Comparison of ENCODE assay signal across 11 mouse cellular contexts in the genomic region with DNA sequence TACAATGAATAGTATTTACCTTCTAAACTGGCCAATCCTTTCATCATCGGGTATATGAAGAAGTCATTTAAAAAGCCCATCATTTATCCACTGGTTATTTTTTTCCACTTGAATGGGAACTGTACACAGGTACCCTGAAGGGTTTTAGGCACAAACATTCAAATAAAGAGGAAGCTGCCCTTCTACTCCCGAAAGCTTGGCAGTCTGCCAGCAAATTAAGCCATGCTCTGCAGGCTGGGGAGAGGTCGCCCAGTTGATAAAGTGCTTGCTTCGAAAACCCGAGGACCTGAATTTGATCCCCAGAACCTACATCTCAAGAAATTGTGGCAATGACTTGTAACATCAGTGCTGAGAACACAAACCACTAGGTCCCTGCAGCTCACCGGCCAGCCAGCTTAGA. TPM values are rescaled to one million over a fixed set of nuclear protein-coding genes. Genes with fewer than 3 reads are reported as not detected.
DNase-seq lines count a peak whose midpoint lies in the region; ATAC-seq lines count a peak whose summit lies in the region.
"Had no signal": no experiment of that assay in that cellular context is flagged by ENCODE, and none has a peak within 500 bp of the region (broad histone marks: within the 10 kb centered on the region; RNA-seq: fewer than 3 reads in every experiment).

No protein-coding gene starts in this region.

- H3K27me3 ChIP-seq in intestine, embryonic 15.5 days (replicated peaks): no peaks in the 10 kb centered on the region
- H3K27me3 ChIP-seq in intestine, embryonic 16.5 days (replicated peaks; ENCODE audit: control insufficient read depth, insufficient read depth, low read length): no peaks in the 10 kb centered on the region
- H3K27me3 ChIP-seq in embryonic facial prominence, embryonic 10.5 days (replicated peaks; ENCODE audit: low read depth, poor library complexity, severe bottlenecking): peaks cover 23% of the 10 kb centered on the region
- H3K27me3 ChIP-seq: hindbrain, embryonic 15.5 days had no signal

- no peaks in the 10 kb centered on the region for H3K9me3 ChIP-seq in intestine, embryonic 15.5 days
- H3K9me3 ChIP-seq in intestine, embryonic 16.5 days (ENCODE audit: control insufficient read depth, low read length): no peaks in the 10 kb centered on the region
- no peaks in the 10 kb centered on the region for H3K9me3 ChIP-seq in embryonic facial prominence, embryonic 10.5 days
- H3K9me3 ChIP-seq: hindbrain, embryonic 15.5 days had no signal

- H3K9ac ChIP-seq in intestine, embryonic 15.5 days: no peak overlapping the region
- no peak overlapping the region for H3K9ac ChIP-seq in intestine, embryonic 16.5 days (ENCODE audit: low read depth, low read length)
- H3K9ac ChIP-seq: hindbrain, embryonic 15.5 days had no signal

- DNase-seq in right cerebral cortex, postnatal 14 days: peak; percentile 6
- no peak for DNase-seq in right cerebral cortex, adult 2 months (ENCODE audit: low spot score in 2 of 2)
- DNase-seq in embryonic facial prominence, embryonic 10.5 days (ENCODE audit: low spot score): peak; percentile 13
- DNase-seq in thymus, adult 18-20 months: no peak
- DNase-seq in thymus, postnatal 0 days (ENCODE audit: low spot score): no peak
- DNase-seq: cerebellum, postnatal 36 days had no signal

- no peaks in the 10 kb centered on the region for H3K4me1 ChIP-seq in intestine, embryonic 15.5 days (replicated peaks)
- H3K4me1 ChIP-seq in intestine, embryonic 16.5 days (ENCODE audit: control insufficient read depth, insufficient read depth, low read length): no peaks in the 10 kb centered on the region
- peaks cover 12% of the 10 kb centered on the region for H3K4me1 ChIP-seq in embryonic facial prominence, embryonic 10.5 days

- no peak overlapping the region for H3K4me2 ChIP-seq in intestine, embryonic 15.5 days (replicated peaks)
- no peak overlapping the region for H3K4me2 ChIP-seq in intestine, embryonic 16.5 days (ENCODE audit: low read depth, low read length)
- H3K4me2 ChIP-seq: hindbrain, embryonic 15.5 days had no signal

- no peaks in the 10 kb centered on the region for H3K36me3 ChIP-seq in intestine, embryonic 15.5 days
- no peaks in the 10 kb centered on the region for H3K36me3 ChIP-seq in intestine, embryonic 16.5 days (ENCODE audit: control insufficient read depth, insufficient read depth, low read length)
- no peaks in the 10 kb centered on the region for H3K36me3 ChIP-seq in embryonic facial prominence, embryonic 10.5 days (replicated peaks)
- H3K36me3 ChIP-seq: hindbrain, embryonic 15.5 days had no signal

- 36% methylated on average over 6 of the region's 6 CpGs for WGBS in intestine, embryonic 15.5 days
- WGBS in intestine, embryonic 16.5 days: 38% methylated on average over 6 of the region's 6 CpGs
- 75% methylated on average over 6 of the region's 6 CpGs for WGBS in embryonic facial prominence, embryonic 10.5 days

- no peak overlapping the region for H3K4me3 ChIP-seq in intestine, embryonic 15.5 days (replicated peaks)
- H3K4me3 ChIP-seq in intestine, embryonic 16.5 days (ENCODE audit: low read length): no peak overlapping the region
- no peak overlapping the region for H3K4me3 ChIP-seq in embryonic facial prominence, embryonic 10.5 days
- H3K4me3 ChIP-seq: hindbrain, embryonic 15.5 days; myocyte had no signal

- ATAC-seq in intestine, embryonic 15.5 days: 0 out of 2 replicates have a peak, but pooled peaks have one; percentile 12
- ATAC-seq in intestine, embryonic 16.5 days: no peak

- H3K27ac ChIP-seq in intestine, embryonic 15.5 days: no peak overlapping the region
- H3K27ac ChIP-seq in intestine, embryonic 16.5 days (ENCODE audit: low read length): no peak overlapping the region
- no peak overlapping the region for H3K27ac ChIP-seq in embryonic facial prominence, embryonic 10.5 days (replicated peaks)
- H3K27ac ChIP-seq: hindbrain, embryonic 15.5 days; macrophage had no signal

RNA-seq across cellular contexts. Expression of a gene that starts 35.6 kb away (rescaled TPM):
- polyA plus RNA-seq in intestine, embryonic 15.5 days (2015; fragmentation: Nextera tagmentation; extraction: Ambion mirVana): 24.1 and 27.7 TPM in 2 replicates
- 13.8 and 15.9 TPM in 2 replicates for polyA plus RNA-seq in intestine, embryonic 16.5 days (2015; fragmentation: Nextera tagmentation; extraction: Ambion mirVana)
- 2.8 and 11.2 TPM in 2 replicates for polyA plus RNA-seq in embryonic facial prominence, embryonic 10.5 days (2016; fragmentation: Nextera tagmentation; extraction: Ambion mirVana)
- not detected in 2 replicates for polyA plus RNA-seq in thymus, postnatal 0 days (2015; fragmentation: Nextera tagmentation; extraction: Ambion mirVana)
- polyA plus RNA-seq: macrophage, myocyte had no signal

Comparison
In these comparisons a context has a peak if more than half of its experiments do, and no peak if none do; other contexts are left out.
1. DNase-seq: peak in right cerebral cortex, postnatal 14 days (single experiment) and embryonic facial prominence, embryonic 10.5 days (single experiment); none in right cerebral cortex, adult 2 months (0 of 2), thymus, adult 18-20 months (0 of 2) and thymus, postnatal 0 days (single experiment).